In the genomic region with DNA sequence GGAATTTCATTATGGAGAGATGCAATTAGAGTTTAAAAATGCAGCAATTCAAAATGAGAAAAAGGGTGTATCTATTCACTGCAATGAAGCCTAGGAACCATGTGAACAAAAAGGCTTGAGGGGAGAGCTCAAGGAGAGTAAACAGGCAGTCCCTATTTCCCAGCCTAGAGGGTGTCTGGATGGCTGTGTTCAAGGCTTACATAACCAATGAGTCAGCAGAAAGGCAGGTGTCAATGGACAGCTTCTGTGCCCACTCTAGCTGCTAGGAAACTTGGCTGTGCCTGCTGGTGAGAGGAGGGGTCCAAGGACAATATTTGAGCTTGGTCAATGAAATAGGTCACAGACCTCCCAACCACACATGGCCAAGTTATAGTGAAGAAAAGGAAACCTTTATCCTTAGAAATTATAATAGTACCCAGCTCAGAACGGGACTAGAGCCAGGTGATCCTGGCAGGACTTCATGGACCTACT, we compare ENCODE assay signal across 9 mouse cellular contexts.
A peak's percentile ranks its signal among the peaks of the same experiment; 100 is the strongest.
DNase-seq lines count a peak whose midpoint lies in the region; ATAC-seq and TF ChIP-seq lines count a peak whose summit lies in the region.
"Had no signal": no experiment of that assay in that cellular context is flagged by ENCODE, and none has a peak within 500 bp of the region (broad histone marks: within the 10 kb centered on the region; RNA-seq: fewer than 3 reads in every experiment).

No protein-coding gene starts in this region.

- 71% methylated on average over 1 of the region's 1 CpGs for WGBS in heart, embryonic 11.5 days (ENCODE audit: insufficient replicate concordance)
- 78% methylated on average over 1 of the region's 1 CpGs for WGBS in intestine, postnatal 0 days

- no peaks in the 10 kb centered on the region for H3K9me3 ChIP-seq in heart, embryonic 11.5 days (replicated peaks; ENCODE audit: control insufficient read depth, low read length)
- H3K9me3 ChIP-seq in intestine, postnatal 0 days (ENCODE audit: control insufficient read depth): no peaks in the 10 kb centered on the region
- H3K9me3 ChIP-seq: heart, embryonic 13.5 days had no signal

- H3K4me2 ChIP-seq in heart, embryonic 11.5 days: no peak overlapping the region
- no peak overlapping the region for H3K4me2 ChIP-seq in intestine, postnatal 0 days (replicated peaks; ENCODE audit: low read depth)
- H3K4me2 ChIP-seq: heart, embryonic 13.5 days had no signal

- no peak for ATAC-seq in heart, embryonic 11.5 days (replicated peaks; ENCODE audit: insufficient number of reproducible peaks, low FRiP score, low TSS enrichment)
- no peak for ATAC-seq in intestine, postnatal 0 days

- no peak overlapping the region for H3K27ac ChIP-seq in heart, embryonic 11.5 days (ENCODE audit: low read depth, low read length)
- no peak overlapping the region for H3K27ac ChIP-seq in intestine, postnatal 0 days (ENCODE audit: low read depth, low read length)
- H3K27ac ChIP-seq: heart, embryonic 13.5 days had no signal

- no peaks in the 10 kb centered on the region for H3K36me3 ChIP-seq in heart, embryonic 11.5 days (ENCODE audit: control insufficient read depth, insufficient read depth, low read length)
- no peaks in the 10 kb centered on the region for H3K36me3 ChIP-seq in intestine, postnatal 0 days (ENCODE audit: control insufficient read depth, insufficient read depth)
- H3K36me3 ChIP-seq: heart, embryonic 13.5 days had no signal

- peak; percentile 98 for DNase-seq in heart, adult 11 months
- peak; percentile 66 to 71 for DNase-seq in right cerebral cortex, adult 2 months (ENCODE audit: low spot score in 2 of 2)
- no peak for DNase-seq in right cerebral cortex, postnatal 4 days
- DNase-seq in frontal cortex, postnatal 36 days (ENCODE audit: low spot score in 2 of 2): peak; percentile 65 to 76
- DNase-seq in left cerebral cortex, adult 9 months (ENCODE audit: low spot score in 2 of 2): peak; percentile 61 to 76
- DNase-seq in ovary, postnatal 10 days (ENCODE audit: low spot score): no peak

- no peak for TF ChIP-seq CTCF in intestine, postnatal 0 days (IDR thresholded peaks at IDR 0.05; ENCODE audit: low read depth)

- H3K9ac ChIP-seq in heart, embryonic 11.5 days (ENCODE audit: low read depth, low read length): no peak overlapping the region
- no peak overlapping the region for H3K9ac ChIP-seq in intestine, postnatal 0 days (ENCODE audit: low read depth, low read length)
- H3K9ac ChIP-seq: heart, embryonic 13.5 days had no signal

- H3K4me1 ChIP-seq in heart, embryonic 11.5 days (ENCODE audit: control insufficient read depth, insufficient read depth, low read length): peaks cover 9% of the 10 kb centered on the region; the same call in 1 of the 2 replicates
- H3K4me1 ChIP-seq in intestine, postnatal 0 days (replicated peaks; ENCODE audit: control insufficient read depth, insufficient read depth, low read length): no peaks in the 10 kb centered on the region

- no peak overlapping the region for H3K4me3 ChIP-seq in heart, embryonic 11.5 days (ENCODE audit: low read depth, low read length)
- H3K4me3 ChIP-seq in intestine, postnatal 0 days (ENCODE audit: low read depth, low read length): no peak overlapping the region
- H3K4me3 ChIP-seq: heart, embryonic 13.5 days had no signal

- no peaks in the 10 kb centered on the region for H3K27me3 ChIP-seq in heart, embryonic 11.5 days (ENCODE audit: control insufficient read depth, insufficient read depth, low read length)
- no peaks in the 10 kb centered on the region for H3K27me3 ChIP-seq in intestine, postnatal 0 days (replicated peaks; ENCODE audit: control insufficient read depth, insufficient read depth, low read length)
- H3K27me3 ChIP-seq: heart, embryonic 13.5 days had no signal

Comparison
In these comparisons a context has a peak if more than half of its experiments do, and no peak if none do; other contexts are left out.
1. DNase-seq: peak in heart, adult 11 months (single experiment), right cerebral cortex, adult 2 months (2 of 2), frontal cortex, postnatal 36 days (2 of 2) and left cerebral cortex, adult 9 months (2 of 2); none in right cerebral cortex, postnatal 4 days (single experiment) and ovary, postnatal 10 days (single experiment).